Mouse (Mus musculus): ENCODE measurements at regions not wholly inside any gene's neighbourhood (a gene's known extent, or its start where the extent isn't known, plus 50 kb on each side); places are given as distances from the start of the nearest gene placed in this dataset.

GRCm38 (mm10) chr5:100218256-100218851 lies 58.7 kb upstream of the Tmem150c start:
- H3K4me3 ChIP-seq: no peak overlapping the region
- H3K4me1 ChIP-seq: peaks cover 26% of the 10 kb centered on the region
- no peaks in the 10 kb centered on the region for H3K36me3 ChIP-seq (replicated peaks)
- DNase-seq (ENCODE audit: low spot score): no peak
- no peaks in the 10 kb centered on the region for H3K9me3 ChIP-seq
- 90% methylated on average over 3 of the region's 3 CpGs for WGBS
- no peak overlapping the region for H3K27ac ChIP-seq (replicated peaks)
- H3K27me3 ChIP-seq (replicated peaks; ENCODE audit: low read depth, poor library complexity, severe bottlenecking): no peaks in the 10 kb centered on the region

- peak; percentile 46 for DNase-seq (ENCODE audit: low spot score)
- Histone ChIP-seq H3K27me3 (replicated peaks; ENCODE audit: low read depth, poor library complexity, severe bottlenecking) (no peaks in the 10 kb centered on the region), H3K4me3 (peak overlapping the region; percentile 44), H3K36me3 (replicated peaks) (no peaks in the 10 kb centered on the region), H3K9me3 (no peaks in the 10 kb centered on the region), H3K27ac (replicated peaks) (peak overlapping the region; percentile 54), H3K4me1 (peaks cover 26% of the 10 kb centered on the region)
- WGBS: 20% methylated on average over 17 of the region's 17 CpGs
Measured at GRCm38 (mm10) chr5:100217178-100218035, 57.8 kb upstream of the Tmem150c start.

- H3K27ac ChIP-seq (replicated peaks): no peak overlapping the region
- no peak for DNase-seq (ENCODE audit: low spot score)
- H3K4me3 ChIP-seq: no peak overlapping the region
- H3K36me3 ChIP-seq (replicated peaks): no peaks in the 10 kb centered on the region
- H3K4me1 ChIP-seq: peaks cover 22% of the 10 kb centered on the region
- H3K27me3 ChIP-seq (replicated peaks; ENCODE audit: low read depth, poor library complexity, severe bottlenecking): no peaks in the 10 kb centered on the region
- H3K9me3 ChIP-seq: no peaks in the 10 kb centered on the region
- 78% methylated on average over 8 of the region's 8 CpGs for WGBS
Measured at GRCm38 (mm10) chr5:100213901-100214300, 54.3 kb upstream of the Tmem150c start.

- Histone ChIP-seq H3K27me3 (replicated peaks; ENCODE audit: low read depth, poor library complexity, severe bottlenecking) (no peaks in the 10 kb centered on the region), H3K36me3 (replicated peaks) (no peaks in the 10 kb centered on the region), H3K4me3 (no peak overlapping the region), H3K9me3 (no peaks in the 10 kb centered on the region), H3K4me1 (peaks cover 13% of the 10 kb centered on the region), H3K27ac (replicated peaks) (no peak overlapping the region)
- WGBS: 79% methylated on average over 5 of the region's 5 CpGs
- DNase-seq (ENCODE audit: low spot score): no peak
Measured at GRCm38 (mm10) chr5:100210708-100211107, 51.1 kb upstream of the Tmem150c start.

Measured in embryonic facial prominence, embryonic 10.5 days (tissue).